Comparison of ENCODE assay signal across 24 mouse cellular contexts in the genomic region with DNA sequence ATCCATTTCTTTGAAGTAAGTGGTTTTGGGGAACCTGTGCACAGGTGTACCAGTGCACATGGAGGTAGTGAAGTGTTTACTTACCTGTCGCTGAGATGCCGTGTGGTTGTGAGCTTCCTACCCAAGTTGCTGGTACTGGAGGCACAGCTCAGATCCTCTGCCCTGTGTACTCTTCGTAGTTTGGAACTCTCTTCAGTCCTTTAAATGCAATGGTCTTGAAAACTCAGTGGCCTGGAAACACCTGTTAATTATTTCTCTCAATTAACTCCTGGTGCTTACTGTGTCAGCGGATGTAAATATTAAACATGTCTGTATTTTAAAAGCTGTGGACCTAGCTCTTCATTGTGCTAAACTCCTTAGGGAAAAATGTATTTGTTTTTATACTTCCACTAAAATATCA.
"Had no signal": no experiment of that assay in that cellular context is flagged by ENCODE, and none has a peak within 500 bp of the region (broad histone marks: within the 10 kb centered on the region; RNA-seq: fewer than 3 reads in every experiment).

No protein-coding gene starts in this region.

- H3K9ac ChIP-seq: heart, embryonic 12.5 days; hindbrain, embryonic 12.5 days; hindbrain, embryonic 14.5 days; intestine, embryonic 15.5 days; limb, embryonic 12.5 days; liver, embryonic 13.5 days; liver, embryonic 15.5 days; liver, postnatal 0 days had no signal

- DNase-seq: gastrocnemius, adult 2 months; gastrocnemius, postnatal 10 days; gastrocnemius, postnatal 25 days; heart, adult 18-20 months; heart, postnatal 10 days; heart, postnatal 4 days; liver; liver, embryonic 13.5 days; liver, postnatal 0 days had no signal

- H3K4me3 ChIP-seq: gastrocnemius, adult 2 months; heart, embryonic 10.5 days; heart, embryonic 12.5 days; hindbrain, embryonic 10.5 days; hindbrain, embryonic 12.5 days; intestine, embryonic 15.5 days; left cerebral cortex, adult 2 months; limb, embryonic 10.5 days; limb, embryonic 12.5 days; liver, embryonic 13.5 days; liver, embryonic 15.5 days had no signal

- H3K27ac ChIP-seq: gastrocnemius, adult 2 months; heart, embryonic 10.5 days; hindbrain, embryonic 10.5 days; hindbrain, embryonic 12.5 days; hindbrain, embryonic 14.5 days; intestine, embryonic 15.5 days; left cerebral cortex, adult 2 months; limb, embryonic 10.5 days; limb, embryonic 12.5 days; liver, embryonic 13.5 days; liver, embryonic 15.5 days had no signal

- ATAC-seq: forebrain, embryonic 16.5 days; hindbrain, embryonic 16.5 days; inflammation-experienced regulatory T-cells, adult 6 months; intestine, embryonic 15.5 days; intestine, postnatal 0 days; liver, postnatal 0 days had no signal

- H3K4me2 ChIP-seq: heart, embryonic 12.5 days; hindbrain, embryonic 12.5 days; hindbrain, embryonic 14.5 days; intestine, embryonic 15.5 days; limb, embryonic 12.5 days; liver, embryonic 11.5 days; liver, embryonic 13.5 days; liver, embryonic 15.5 days had no signal

- H3K9me3 ChIP-seq: heart, embryonic 10.5 days; heart, embryonic 12.5 days; hindbrain, embryonic 10.5 days; hindbrain, embryonic 12.5 days; intestine, embryonic 15.5 days; limb, embryonic 10.5 days; limb, embryonic 12.5 days; liver, embryonic 13.5 days; liver, embryonic 15.5 days had no signal

- H3K36me3 ChIP-seq: heart, embryonic 10.5 days; heart, embryonic 12.5 days; hindbrain, embryonic 10.5 days; hindbrain, embryonic 12.5 days; intestine, embryonic 15.5 days; limb, embryonic 10.5 days; limb, embryonic 12.5 days; liver, embryonic 13.5 days; liver, embryonic 15.5 days had no signal

- H3K4me1 ChIP-seq: heart, embryonic 10.5 days; heart, embryonic 12.5 days; hindbrain, embryonic 10.5 days; hindbrain, embryonic 12.5 days; intestine, embryonic 15.5 days; limb, embryonic 10.5 days; limb, embryonic 12.5 days; liver, embryonic 13.5 days; liver, embryonic 15.5 days had no signal

- H3K27me3 ChIP-seq: heart, embryonic 12.5 days; hindbrain, embryonic 12.5 days; intestine, embryonic 15.5 days; limb, embryonic 12.5 days; liver, embryonic 13.5 days; liver, embryonic 15.5 days had no signal
